Mouse (Mus musculus) liver, adult 2 months (tissue): ENCODE measurements at regions not wholly inside any gene's neighbourhood (a gene's known extent, or its start where the extent isn't known, plus 50 kb on each side); places are given as distances from the start of the nearest gene placed in this dataset.

ENCODE experiments used
- DNase-seq: peaks from one replicate; pipeline ENCODE4 v3.0.0-alpha.2; 2011; ENCODE audit warnings: low read depth, low spot score; ENCODE audit errors: extremely low read depth
- H3K27ac ChIP-seq: fragments of 200-500 bp; replicated peaks from 2 replicates; pipeline ENCODE4 v1.5.1; 2012; ENCODE audit warnings: low read depth, mild to moderate bottlenecking, control low read depth, inconsistent platforms, low read length; ENCODE audit not compliant: insufficient read depth
- H3K27me3 ChIP-seq: fragments of 200-500 bp; 2 replicates; pipeline ENCODE4 v1.6.1; 2012; ENCODE audit warnings: mild to moderate bottlenecking, moderate library complexity, low read length, inconsistent platforms; ENCODE audit not compliant: control insufficient read depth, insufficient read depth
- H3K36me3 ChIP-seq: fragments of 200-500 bp; 2 replicates; pipeline ENCODE4 v1.6.1; 2012; ENCODE audit warnings: low read length, inconsistent platforms; ENCODE audit not compliant: control insufficient read depth, insufficient read depth
- H3K4me1 ChIP-seq: fragments of 200-500 bp; 2 replicates; pipeline ENCODE4 v1.6.1; 2011; ENCODE audit warnings: low read length; ENCODE audit not compliant: control insufficient read depth, insufficient read depth
- H3K4me3 ChIP-seq: fragments of 200-500 bp; 2 replicates; pipeline ENCODE4 v1.5.1; 2011; ENCODE audit warnings: low read depth, mild to moderate bottlenecking, control low read depth, low read length, moderate library complexity; ENCODE audit not compliant: insufficient read depth
- H3K79me2 ChIP-seq: fragments of 200-500 bp; 2 replicates; pipeline ENCODE4 v1.6.1; 2012; ENCODE audit warnings: inconsistent platforms, mild to moderate bottlenecking, low read length, moderate library complexity; ENCODE audit not compliant: control insufficient read depth, insufficient read depth
- H3K9ac ChIP-seq: fragments of 200-500 bp; 2 replicates; pipeline ENCODE4 v1.6.1; 2012; ENCODE audit warnings: low read depth, mild to moderate bottlenecking, control low read depth, inconsistent platforms, low read length
- CTCF ChIP-seq: fragments of 200-500 bp; IDR thresholded peaks from 2 replicates; pipeline ENCODE4 v1.5.1; 2011; ENCODE audit warnings: low read depth, low read length, control low read depth
- POLR2A ChIP-seq: fragments of 200-500 bp; IDR thresholded peaks from 2 replicates; pipeline ENCODE4 v1.6.1; 2011; ENCODE audit warnings: low read length, control low read depth; ENCODE audit not compliant: insufficient read depth; ENCODE audit errors: extremely low read depth
- WGBS: fragments of 180-500 bp; shearing (Covaris S2); methylation state at CpG from one replicate; pipeline ENCODE4 v1.1.7; 2018; 5-methylcytosine and 5-hydroxymethylcytosine counted together

DNA sequence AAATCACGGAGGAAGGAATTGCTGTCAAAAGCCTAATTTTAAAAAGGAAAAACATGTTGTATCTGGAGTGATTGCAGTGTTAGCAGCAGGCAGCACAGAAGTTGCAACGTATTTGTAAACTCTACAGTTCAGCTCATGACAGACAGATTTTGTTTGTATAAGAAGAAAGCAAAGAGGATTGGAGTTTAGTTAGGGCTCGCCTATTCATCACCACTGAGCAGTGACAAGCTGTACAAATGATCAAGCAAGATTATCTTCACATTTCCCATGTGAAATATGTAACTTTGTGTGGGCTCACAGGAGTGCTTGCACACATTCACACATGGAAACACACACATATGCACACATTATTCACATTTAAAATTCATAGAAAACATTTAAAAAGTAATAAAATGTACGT lies 57.5 kb upstream of the Cenpw start:
- H3K4me1 ChIP-seq: no peaks in the 10 kb centered on the region
- no peaks in the 10 kb centered on the region for H3K27me3 ChIP-seq
- no peak overlapping the region for H3K4me3 ChIP-seq
- no peaks in the 10 kb centered on the region for H3K36me3 ChIP-seq
- no peak overlapping the region for H3K9ac ChIP-seq
- H3K27ac ChIP-seq: no peak overlapping the region
- no peaks in the 10 kb centered on the region for H3K79me2 ChIP-seq
- no peak for TF ChIP-seq CTCF
- no peak for TF ChIP-seq POLR2A
- DNase-seq: no peak
- WGBS: 63% methylated on average over 4 of the region's 4 CpGs
